Mouse (Mus musculus) right cerebral cortex, adult 18-20 months (tissue): ENCODE data around the gene Lmx1b.
A peak's percentile ranks its signal among the peaks of the same experiment; 100 is the strongest.

Source experiments
- DNase-seq: peaks from one replicate; pipeline ENCODE4 v3.0.0; 2022; ENCODE audit warnings: mixed read lengths

Lmx1b gene

DNA sequence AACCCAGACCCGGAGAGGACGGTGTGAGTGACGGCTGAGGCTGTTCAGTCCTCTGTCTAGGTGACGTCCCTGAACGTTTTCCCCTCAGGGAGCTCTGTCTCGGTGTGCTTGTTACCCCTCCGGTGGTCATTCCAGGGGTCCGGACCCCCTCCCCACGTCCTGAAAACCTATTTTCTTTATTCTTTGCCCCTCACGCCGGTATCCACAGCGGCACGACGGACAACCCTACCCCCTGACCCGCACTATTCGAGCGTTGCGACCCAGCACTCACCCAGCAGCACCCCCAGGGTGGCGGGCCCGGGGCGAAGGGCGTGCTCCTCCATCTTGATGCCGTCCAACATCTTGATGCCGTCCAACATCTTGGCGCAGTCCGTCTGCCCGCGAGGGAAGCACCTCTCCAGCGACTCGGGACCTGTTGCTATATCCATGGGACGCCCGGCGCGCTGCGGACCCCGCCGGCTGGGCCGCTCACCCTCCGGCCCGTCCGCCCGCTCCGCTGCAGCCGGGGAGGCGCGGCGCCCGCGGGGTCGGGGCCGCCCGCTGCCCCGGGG lies at the start of gene Lmx1b:
Gene Lmx1b (minus strand): TSS at position 341 of the 551 bp plus-strand sequence.
- DNase-seq, result no peak

DNA sequence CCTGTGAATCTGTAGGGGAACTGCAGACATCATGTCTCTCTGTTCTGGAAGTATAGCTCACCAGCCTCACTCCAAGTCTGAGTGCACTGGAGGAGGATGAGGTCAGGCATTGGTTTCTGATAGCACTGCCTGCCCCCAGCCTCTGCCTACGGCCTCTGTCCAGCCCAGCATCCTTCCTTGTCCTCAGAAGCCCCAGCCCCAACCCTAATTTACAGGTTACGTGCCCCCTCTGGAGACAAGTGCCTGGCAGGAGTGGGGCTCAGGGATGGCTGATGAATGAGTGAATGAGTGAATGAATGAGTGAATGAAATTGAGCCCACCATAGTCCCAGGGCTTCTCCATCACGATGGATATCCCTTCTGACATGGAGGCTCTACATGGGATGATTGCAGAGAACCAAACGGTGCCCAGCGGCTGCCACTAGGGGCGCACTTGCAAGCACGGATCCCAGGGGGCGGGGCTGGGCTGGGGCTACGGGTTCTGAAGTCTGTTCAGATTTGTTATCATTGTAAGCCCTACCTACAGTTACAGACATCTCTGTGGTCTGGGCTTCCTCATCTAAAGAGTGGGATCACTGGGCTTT lies 49.7 kb upstream of the Lmx1b start:
- no peak for DNase-seq

DNA sequence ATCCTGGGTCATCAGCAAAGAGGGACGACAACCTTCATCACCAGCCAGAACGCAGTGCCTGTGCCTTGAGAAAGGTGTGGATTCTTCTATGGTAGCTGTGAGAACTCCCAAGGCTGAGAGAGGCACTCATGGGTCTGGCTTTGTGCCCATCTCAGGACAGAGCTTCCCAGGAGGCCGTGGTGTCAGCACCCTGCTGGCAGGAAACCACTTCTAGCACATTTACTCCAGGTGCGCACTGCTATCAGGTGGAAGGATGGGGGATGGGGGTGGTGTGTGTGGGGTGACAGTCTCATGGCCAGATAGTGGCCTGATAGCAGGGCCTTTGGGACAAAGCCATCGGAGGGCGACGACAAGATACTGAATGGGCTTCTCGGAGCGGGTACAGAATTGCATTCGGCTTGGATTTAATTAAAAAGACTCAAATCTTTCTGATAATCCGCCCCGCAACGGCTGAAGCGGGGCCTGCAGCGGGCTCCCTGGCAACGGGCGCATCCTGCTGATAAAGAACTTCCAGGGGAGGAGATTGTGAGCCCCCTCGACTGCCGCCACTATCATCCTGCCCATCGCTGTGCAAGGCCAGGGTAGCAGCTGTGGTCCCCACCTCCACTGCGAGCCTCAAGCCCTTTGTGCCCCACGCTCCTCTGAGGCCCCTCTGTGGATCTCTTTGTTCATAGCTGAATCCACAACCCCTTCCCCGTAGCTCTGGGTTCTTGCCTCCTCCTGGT lies 49.0 kb upstream of the Lmx1b start:
- no peak for DNase-seq

DNA sequence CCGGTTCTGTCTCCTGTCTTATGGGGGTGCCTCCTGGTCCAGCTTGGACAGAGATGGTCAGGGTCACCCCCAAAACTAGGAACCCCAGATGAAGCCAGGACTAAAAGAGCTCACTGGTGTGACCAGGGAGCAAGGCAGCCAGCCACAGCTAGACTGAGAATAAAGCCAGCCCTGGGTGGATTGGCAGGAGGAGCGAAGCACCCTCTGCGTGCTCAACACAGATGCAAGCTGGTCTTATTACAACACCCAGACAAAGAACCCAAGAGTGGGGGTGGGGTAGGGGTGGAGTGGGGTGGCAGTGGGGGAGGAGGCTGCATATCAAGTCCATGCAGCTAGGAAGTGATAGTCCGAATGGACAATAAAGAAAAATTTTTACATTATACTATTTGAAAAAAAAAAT lies 43.3 kb upstream of the Lmx1b start:
- no peak for DNase-seq

DNA sequence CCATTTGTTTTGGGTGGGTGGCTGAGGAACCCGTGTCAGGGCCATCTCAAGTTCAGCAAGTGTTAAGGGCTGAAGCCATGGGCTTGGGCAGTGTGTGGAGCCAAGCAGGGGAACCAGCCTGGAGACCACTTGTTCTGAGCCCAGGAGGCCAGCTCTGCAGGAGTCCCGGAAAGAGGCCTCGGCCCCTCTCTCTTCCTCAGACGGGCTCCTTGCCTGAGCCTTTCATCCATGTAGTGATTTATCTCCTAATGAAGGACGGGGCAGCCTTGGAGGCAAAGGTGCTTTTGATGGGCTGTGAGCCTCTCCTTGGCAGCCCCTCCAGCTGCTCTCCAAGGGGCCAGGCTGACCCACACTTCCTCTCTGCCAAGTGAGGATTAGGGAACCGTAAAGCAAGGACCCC lies 42.8 kb upstream of the Lmx1b start:
- DNase-seq, result no peak

DNA sequence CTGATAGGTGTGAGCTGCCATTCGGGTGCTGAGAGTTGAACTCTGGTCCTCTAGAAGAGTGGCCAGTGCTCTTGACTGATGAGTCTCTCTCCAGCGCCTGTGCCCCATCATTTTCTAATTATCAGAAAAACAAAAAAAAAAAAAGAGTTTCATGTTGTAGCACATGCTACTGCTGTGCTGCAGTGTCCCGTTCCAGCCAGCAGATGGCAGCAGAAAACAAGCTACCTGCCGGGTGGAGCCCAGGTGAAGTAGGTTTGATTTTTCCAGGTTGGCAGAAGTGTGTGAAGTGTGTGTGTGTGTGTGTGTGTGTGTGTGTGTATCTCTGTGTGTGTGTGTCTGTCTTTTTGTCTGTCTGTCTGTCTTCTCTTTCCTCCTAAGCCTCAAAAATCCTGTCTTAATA lies 41.9 kb upstream of the Lmx1b start:
- DNase-seq, result peak; percentile 48

DNA sequence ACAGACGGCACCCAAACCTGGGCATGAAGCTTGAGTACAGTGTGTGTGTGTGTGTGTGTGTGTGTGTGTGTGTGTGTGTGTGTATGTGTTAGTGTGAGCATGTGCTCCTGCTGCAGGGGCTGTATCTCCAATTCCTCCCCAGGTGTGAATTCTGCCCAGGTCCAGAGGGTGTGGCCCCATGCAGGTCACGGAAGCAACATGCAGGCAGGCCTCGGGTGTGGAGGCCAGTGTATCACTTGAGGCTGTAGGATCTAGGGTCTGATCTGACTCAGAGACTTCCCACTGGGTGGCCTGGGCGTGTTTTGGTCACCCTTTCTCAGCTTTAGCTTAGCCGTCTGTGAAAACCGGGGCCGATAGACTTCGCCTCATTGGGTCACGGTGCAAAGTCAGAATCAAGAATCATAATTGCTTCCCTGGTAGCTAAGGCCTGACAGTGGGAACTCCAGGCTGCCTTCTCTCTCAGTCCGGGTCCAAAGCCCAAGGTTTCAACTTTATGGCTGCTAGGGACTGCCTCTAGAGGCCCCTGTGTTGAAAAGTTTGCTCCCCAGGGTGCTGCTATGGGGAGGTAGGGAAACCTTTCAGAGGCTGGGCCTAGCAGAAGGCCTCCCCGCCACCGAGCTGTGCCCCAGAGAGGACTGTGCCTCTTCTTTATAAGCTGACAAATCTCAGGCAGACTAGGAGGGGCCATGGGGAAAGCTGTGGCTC lies 38.8 kb upstream of the Lmx1b start:
- DNase-seq, result no peak

DNA sequence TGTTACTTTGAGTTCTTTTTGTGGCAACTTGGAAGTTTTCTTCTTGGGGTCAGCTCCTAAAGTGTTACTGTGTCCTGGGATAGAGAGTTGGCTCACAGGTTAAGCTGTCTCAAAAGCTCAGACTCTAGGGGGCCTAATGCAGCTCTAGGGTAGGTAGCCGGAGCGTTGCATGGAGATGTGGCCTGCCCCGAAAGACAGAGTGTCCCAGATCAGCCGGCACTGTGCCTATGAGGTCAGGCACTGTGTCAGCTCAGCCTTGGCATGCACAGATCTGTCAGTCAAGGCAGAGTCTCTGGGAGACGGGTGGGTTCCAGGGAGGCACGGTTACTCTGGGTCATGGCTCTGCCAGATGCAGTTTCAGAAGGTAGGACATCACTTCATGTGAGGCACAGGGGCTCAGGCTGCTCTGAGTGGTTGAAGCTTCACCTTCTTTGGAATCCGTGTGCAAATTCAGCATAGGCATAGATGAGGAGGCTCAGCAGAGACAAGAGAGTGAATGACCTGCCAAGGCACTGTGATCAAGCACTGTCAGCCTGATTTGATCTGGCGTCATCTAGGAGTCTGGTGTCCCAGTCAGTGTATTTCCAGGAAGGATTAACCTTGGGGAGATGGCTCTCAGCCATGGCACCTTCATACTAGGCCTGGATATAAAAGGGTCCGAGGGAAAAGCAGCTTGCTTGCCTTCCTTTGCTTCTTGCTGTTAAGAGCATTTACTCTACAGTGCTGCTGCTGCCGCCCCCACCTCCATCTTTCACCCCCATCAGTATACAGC lies 32.6 kb upstream of the Lmx1b start:
- DNase-seq, result no peak

DNA sequence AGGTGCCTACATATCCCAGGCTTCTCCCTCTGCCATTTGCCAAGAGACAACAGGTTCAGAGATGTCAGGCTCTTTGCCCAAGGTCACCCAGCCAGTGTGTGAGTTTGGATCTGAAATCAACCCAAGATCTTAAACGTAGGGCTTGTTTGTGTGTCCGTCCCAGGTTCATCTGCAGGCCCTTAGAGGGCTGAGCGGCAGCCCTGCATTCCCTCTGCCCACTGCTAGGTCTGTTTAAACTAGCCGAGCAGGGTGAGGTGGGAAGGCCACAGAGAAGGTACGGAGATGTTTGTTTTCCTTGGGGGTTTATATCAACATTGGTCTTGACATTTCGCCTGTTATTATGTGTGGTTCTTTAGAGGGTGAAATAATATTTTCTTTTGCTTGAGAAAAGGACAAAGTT lies 28.4 kb upstream of the Lmx1b start:
- DNase-seq, result no peak

DNA sequence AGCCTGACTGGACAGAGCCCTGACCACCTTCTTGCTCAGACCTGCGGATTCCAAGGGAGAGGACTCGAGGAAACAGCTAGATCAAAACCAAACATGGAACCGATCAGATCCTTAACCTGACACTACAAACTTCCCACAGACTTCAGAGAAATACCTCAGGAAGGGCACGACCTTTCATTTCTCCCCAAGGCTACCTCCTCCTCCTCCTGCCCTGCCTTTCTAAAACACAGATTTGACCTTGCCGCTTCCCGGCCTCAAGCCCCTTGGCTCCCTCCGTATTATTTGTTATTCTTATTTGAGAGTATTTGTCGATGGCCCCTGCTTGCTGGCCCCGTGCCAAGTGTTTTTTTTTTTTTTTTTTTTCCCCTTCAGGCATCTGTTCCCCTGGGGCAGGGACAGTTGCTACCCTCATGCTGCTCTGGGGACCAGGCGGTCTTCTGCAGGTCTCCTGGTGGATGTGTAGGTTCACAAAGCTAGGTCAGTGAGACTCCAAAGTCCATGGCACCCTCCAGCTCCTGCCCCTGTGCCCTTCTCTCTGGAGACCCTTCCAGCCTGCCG lies 26.2 kb upstream of the Lmx1b start:
- DNase-seq, result no peak

DNA sequence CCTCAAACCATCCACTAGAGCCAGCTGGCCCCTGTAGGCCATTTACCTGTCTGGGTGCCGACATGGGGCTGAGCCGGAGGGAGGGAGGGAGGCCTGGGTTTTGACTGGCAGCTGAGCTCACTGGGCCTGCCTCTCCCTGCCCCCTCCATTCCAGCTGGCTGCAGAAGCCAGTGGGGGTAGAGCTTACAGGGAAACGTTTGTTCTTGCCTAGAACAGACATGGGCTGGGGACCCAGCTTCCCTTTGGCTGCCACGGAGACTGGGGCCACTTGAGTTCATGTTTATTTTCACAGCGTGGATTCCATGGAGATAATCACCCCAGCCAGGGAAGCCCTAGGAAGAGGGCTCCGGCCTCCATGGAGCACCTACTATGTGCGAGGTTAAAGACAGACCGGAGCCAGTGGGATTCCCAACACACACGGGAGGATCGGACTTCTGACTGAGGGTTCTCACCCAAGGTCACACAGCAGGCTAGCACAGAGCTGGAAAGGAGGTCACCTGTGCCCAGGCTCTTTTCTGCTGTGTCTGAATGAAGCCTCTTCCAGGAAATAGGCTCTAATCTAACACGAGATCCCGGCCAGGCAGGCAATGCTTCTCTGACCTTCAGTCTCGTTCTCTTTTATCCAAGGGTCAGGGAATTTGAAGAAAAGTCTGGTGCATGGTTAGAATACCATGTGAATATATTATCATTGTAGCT lies 25.2 kb upstream of the Lmx1b start:
- peak; percentile 16 for DNase-seq

DNA sequence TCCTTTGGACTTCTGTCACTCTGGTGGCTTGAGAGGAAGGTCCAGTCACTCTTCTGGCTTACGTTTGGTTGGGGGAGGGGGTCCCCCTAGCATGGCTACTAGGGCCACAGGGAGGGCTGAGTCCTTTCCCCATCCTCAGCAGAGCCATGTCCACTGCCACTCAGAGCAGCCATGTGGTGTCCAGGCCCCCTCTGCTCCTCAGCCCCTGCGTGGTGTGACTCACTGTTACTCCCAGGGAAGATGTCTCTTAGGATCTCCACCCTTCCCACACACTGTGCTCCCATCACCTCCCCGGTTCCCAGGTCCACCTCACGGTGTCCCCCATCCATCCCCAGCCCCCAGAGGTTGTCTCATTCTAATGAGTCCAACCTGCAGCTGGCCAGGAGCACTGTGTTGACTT lies 24.4 kb upstream of the Lmx1b start:
- DNase-seq, result no peak

DNA sequence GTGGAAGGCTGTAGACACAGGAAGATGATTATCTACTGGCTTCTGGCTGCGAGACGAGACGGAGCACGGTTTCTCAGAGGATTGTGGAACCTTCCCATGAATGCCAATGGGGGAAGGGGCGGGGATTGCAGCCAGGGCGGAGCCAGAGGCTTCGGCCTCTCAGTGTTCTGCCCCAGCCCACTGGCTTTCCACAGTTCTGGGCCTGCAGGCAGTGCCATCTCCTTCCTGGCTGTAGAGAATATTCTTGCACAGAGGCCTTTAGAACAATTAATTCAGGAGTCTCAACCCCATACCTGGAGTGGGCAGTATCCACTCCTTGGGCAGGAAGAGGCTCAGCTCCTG lies 18.9 kb upstream of the Lmx1b start:
- DNase-seq, result no peak

DNA sequence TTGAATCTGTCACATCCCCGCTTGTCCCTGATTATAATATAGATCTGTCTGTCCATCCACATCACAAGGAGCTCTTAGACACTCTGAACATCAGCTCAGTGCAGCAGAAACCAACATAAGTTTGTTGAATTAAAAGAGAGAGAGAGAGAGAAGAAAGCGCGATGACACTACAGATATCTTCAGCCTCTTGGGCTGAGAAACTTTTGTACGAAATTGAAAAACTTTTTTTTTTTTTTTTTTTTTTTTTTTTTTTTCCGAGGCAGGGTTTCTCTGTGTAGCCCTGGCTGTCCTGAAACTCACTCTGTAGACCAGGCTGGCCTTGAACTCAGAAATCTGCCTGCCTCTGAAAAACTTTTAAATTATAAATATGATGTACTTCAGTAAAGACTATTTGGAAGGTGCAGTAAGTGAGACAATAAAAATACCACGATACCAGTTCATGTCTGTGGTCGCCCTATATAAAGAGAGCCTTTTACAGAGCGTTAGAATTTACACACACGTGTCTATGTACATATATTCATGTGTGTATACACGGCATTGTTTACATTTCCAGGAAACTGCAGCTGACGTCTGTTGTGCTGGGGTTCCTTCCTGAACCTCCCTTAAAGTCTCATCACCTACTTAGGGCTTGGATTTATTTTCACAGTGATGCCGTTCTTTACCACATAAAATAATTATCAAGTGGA lies 18.4 kb upstream of the Lmx1b start:
- DNase-seq, result no peak

DNA sequence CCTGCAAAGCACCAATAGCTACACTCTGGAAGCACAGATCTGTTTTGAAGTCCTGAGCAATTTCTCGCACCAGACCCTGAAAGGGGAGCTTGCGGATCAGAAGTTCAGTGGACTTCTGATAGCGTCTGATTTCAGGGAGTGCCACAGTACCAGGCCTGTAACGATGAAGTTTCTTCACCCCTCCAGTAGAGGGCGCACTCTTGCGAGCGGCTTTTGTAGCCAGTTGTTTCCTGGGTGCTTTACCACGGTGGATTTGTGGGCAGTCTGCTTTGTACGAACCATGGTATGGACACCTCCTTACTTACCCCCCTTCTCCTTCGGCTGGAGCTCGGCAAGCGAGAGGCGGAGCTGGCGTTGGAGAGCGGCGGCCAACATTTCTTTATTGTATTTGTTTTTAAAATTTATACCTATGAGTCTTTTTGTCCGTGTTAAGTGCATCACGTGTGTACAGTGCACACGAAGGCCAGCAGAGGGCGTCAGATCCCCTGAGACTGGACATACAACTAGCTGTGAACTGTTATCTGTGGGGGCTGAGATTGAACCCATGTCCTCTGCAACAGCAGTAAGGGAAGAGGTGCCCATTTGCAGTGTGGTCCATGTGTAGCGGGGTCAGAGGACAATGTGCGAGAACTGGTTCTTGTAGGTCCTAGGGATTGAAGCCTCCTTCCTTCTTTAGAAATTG lies 12.3 kb upstream of the Lmx1b start:
- no peak for DNase-seq

DNA sequence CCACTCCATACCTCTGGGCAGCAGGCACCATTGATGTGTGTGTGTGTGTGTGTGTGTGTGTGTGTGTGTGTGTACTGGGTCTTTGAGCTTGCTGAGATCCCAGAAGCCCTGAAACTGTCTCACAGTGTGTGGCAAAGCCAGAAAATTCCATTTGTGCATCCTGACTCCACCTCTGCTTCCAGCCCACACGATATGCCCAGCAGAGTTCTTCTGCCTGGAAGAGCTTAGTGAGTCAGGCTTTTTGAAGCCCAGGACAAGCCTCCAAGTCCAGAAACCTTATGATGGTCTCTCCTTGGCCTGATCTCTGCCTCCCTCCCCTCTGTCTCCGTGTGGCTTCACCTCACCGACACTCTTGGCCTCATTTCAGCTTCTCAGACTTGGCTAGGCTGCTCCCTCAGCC lies 9.1 kb upstream of the Lmx1b start:
- peak; percentile 21 for DNase-seq

DNA sequence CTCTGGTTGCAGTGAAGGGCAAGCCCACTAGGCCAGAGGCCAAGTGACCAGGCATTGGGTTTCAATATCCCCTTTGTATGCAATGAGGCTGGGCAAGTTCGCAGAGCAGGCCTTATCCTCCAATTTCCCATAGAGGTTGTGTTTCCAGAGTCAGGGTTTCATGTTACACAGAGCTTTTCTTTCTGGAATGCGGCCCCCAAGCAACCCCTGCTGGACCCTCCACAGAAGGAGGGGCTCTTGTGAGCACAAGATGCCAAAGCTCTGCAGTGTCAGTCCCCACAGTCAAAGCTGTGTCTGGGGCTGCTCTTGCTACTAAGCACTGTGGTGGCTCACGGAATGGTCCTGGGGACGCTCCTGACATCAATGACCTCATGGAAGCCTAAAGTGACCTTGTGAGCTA lies 8.6 kb upstream of the Lmx1b start:
- no peak for DNase-seq

DNA sequence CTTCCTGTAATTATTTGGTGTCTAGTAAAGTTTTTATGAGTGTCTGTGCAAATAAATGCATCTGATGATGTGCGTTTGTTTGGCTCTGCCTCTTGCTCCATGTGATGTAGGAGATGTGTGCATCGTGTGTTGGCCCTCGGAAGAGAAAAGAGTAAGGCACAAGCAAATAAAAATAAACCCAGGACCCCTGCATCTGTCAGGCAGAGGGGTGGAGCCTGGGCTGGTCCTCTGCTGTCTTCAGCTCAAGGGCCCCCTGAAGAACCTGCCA lies 5.9 kb upstream of the Lmx1b start:
- no peak for DNase-seq

DNA sequence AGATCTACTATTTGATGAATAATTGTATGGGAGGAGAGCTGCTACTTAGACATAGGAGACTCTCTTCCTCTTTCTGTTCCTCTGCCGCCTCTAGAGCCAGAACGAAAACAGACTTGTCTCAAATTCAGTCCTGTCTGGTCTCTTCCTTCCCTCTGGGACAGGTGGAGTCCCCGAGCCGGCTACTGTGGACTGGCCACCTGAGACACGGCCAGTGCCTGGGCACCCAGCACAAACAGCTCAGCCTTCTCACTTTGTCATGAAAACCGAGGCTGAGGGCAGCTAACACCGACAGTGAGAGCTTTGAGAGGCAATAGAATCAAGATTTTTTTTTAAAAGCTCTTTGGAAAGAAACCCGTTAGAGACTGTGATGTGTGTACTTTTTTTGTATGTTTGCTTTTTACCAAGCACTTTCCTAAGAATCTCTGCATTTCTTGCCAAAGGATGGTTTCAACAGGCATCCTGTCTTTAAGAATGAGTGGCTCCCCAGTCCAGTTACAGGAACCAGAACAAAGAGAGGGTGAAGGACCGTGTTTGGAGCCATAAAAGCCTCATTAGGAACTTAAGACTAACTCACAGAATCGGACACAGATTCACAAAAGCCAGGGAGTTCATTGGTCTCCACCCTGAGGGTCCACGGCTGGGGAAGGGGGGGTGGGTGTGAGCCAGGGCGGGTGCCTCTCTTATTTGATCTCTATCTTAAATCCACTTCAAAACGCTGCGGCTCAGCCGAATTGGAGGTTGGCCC lies 5.4 kb upstream of the Lmx1b start:
- no peak for DNase-seq
